Mouse (Mus musculus): ENCODE results near the gene Ywhaq. TPM values are rescaled to one million over a fixed set of nuclear protein-coding genes. Genes with fewer than 3 reads are reported as not detected.

The Ywhaq gene
- 141 and 146 TPM in 2 replicates for polyA plus RNA-seq (2012; ENCODE audit: insufficient read depth, insufficient read length, missing spikeins)

DNA sequence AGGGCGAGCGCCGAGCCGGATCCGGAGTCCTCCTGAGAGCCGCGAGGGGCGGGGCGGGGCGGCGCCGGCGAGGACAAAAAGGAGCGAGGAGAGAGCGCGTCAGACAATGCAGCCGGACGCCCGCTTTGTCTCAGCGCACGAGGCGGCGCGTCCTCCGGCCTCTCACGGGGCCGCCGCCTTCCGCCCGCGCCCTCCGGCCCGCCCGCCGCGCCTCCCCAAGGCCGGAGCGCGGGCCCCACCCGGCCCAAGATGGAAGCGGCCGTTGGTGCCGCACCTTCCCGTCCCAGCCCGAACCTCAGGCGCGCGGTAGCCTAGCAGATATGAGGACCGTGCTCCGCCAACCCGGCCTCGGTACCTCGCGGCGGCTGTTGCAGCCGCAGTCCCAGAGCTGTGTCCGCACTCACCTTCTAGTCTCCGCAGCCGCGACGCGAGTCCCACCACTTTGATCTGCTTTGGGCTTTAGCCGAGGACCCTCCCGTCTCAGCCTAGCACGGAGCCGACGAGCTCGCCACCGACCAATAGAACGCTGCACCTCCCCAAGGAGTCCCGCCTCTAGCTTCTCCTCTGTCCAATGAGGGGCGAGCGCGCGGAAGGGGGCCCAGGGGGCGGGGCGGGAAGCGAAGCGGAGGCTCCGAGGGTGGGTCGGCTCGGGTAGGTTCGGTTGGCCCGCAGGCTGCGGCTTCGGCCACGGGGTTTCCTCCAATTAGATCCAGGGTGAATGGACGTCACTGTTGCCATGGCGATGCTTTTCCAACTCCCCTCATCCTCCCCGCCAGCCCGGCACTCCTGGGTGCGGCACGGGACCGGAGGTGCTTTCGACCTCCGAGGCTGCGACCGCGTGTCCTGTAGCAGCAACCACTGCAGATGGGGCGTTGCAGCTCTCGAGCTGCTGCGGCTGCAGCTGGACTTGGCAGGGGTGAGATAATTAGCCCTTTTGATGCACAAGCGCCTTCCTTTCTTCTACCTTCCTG lies at the start of gene Ywhaq:
TSS of gene Ywhaq (minus strand) at position 538 of the 971 bp plus-strand sequence.
- H3K4me3 ChIP-seq (ENCODE audit: insufficient read depth, low read length), result peak within 1 kb of the TSS; percentile 78
- peaks cover 17% of the 10 kb centered on the region for H3K4me1 ChIP-seq (ENCODE audit: control insufficient read depth, insufficient read depth, low read length)
- TF ChIP-seq POLR2A (IDR thresholded peaks at IDR 0.05; ENCODE audit: borderline replicate concordance, low read depth, low read length) (no peak), CTCF (IDR thresholded peaks at IDR 0.05; ENCODE audit: low read depth, low read length) (no peak)
- peak within 1 kb of the TSS; percentile 88 for H3K27ac ChIP-seq (ENCODE audit: insufficient read depth, low read depth, low read length)

DNA sequence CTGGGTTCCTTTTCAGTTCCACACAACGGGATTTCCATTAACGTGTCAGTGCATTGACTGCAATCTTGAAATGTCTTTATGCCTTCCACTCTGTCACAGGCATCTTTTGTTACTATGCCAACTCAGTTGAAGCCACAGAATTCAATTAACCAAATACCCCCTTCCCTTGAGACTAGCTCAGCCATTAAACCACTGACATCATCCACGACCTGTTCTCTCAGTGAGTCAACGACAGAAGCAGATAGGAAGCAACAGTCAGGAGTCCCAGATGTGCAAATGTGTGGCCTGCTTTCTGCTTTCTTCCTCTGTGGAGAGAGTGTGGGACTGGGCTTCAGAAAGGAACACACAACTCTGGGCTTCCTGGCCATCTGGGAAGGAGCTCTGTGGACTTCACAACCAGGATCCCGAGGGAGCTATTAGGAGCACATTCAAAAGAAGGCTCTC lies 46.0 kb upstream of the Ywhaq start:
- H3K27ac ChIP-seq (ENCODE audit: insufficient read depth, low read depth, low read length), result no peak overlapping the region
- H3K4me3 ChIP-seq (ENCODE audit: insufficient read depth, low read length), result no peak overlapping the region
- TF ChIP-seq CTCF (IDR thresholded peaks at IDR 0.05; ENCODE audit: low read depth, low read length) (no peak), POLR2A (IDR thresholded peaks at IDR 0.05; ENCODE audit: borderline replicate concordance, low read depth, low read length) (no peak)
- peaks cover 5% of the 10 kb centered on the region; the same call in 1 of the 2 replicates for H3K4me1 ChIP-seq (ENCODE audit: control insufficient read depth, insufficient read depth, low read length)

DNA sequence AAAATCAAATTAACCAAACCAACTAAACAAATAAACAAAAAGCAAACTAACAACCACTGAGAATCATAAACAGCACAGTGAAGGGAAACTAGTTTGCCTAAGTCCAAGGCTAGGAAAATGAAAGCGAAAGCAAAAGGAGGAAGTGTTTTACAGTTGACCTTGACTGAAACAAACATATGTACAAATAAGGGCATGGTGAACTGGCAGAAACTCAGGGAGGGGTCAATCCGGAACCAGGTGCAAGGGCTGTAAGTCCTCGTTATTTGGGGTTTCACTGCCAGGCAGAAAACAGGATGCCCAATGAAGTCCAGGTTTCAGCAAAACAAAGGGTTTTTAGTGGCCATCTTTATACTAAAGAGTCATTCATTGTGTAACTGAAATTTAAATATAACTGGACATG lies 45.2 kb upstream of the Ywhaq start:
- H3K4me1 ChIP-seq (ENCODE audit: control insufficient read depth, insufficient read depth, low read length), result peaks cover 5% of the 10 kb centered on the region; the same call in 1 of the 2 replicates
- H3K27ac ChIP-seq (ENCODE audit: insufficient read depth, low read depth, low read length), result no peak overlapping the region
- TF ChIP-seq POLR2A (IDR thresholded peaks at IDR 0.05; ENCODE audit: borderline replicate concordance, low read depth, low read length) (no peak), CTCF (IDR thresholded peaks at IDR 0.05; ENCODE audit: low read depth, low read length) (no peak)
- H3K4me3 ChIP-seq (ENCODE audit: insufficient read depth, low read length), result no peak overlapping the region

DNA sequence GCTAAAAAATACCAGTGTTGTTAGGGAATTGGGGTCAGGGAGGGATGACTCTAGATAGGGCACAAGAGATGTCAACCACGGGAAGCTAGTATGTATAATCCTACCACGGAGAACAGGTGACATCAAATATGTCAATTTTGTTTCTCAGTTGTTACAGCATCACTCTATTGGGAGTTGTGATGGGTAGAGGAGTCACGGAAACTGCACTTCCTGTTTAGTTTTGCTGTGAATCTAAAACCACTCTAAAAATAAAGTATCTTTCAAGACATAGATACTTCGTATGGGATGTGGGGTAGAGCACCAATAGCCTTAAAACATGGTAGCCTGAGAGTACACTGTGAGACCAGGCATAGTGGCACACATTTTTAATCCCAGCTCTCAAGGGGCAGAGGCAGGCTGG lies 42.2 kb upstream of the Ywhaq start:
- peaks cover 5% of the 10 kb centered on the region; the same call in 1 of the 2 replicates for H3K4me1 ChIP-seq (ENCODE audit: control insufficient read depth, insufficient read depth, low read length)
- H3K4me3 ChIP-seq (ENCODE audit: insufficient read depth, low read length), result no peak overlapping the region
- no peak overlapping the region for H3K27ac ChIP-seq (ENCODE audit: insufficient read depth, low read depth, low read length)
- TF ChIP-seq CTCF (IDR thresholded peaks at IDR 0.05; ENCODE audit: low read depth, low read length), result no peak
- no peak for TF ChIP-seq POLR2A (IDR thresholded peaks at IDR 0.05; ENCODE audit: borderline replicate concordance, low read depth, low read length)

DNA sequence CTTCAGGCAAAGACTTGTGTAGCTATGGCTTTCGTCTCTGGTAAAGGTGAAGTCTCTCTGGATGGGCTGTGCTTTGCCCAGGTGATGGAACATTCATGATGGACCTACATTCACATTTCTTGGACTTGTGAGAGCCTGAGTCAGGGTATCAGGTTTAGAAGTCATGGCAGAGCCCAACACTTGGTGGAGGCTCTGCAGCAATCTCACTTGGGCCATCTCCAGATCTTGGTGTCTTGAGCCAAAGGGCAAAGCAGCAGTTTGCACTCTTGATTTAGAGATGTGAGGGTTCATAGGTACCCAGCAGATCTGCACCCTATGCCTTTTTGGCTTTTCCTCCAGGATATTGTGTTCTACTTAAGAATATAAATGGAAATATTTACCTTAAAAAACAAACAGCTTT lies 38.6 kb upstream of the Ywhaq start:
- Histone ChIP-seq H3K4me3 (ENCODE audit: insufficient read depth, low read length) (no peak overlapping the region), H3K4me1 (ENCODE audit: control insufficient read depth, insufficient read depth, low read length) (no peaks in the 10 kb centered on the region), H3K27ac (ENCODE audit: insufficient read depth, low read depth, low read length) (no peak overlapping the region)
- TF ChIP-seq CTCF (IDR thresholded peaks at IDR 0.05; ENCODE audit: low read depth, low read length), result no peak
- TF ChIP-seq POLR2A (IDR thresholded peaks at IDR 0.05; ENCODE audit: borderline replicate concordance, low read depth, low read length), result no peak

DNA sequence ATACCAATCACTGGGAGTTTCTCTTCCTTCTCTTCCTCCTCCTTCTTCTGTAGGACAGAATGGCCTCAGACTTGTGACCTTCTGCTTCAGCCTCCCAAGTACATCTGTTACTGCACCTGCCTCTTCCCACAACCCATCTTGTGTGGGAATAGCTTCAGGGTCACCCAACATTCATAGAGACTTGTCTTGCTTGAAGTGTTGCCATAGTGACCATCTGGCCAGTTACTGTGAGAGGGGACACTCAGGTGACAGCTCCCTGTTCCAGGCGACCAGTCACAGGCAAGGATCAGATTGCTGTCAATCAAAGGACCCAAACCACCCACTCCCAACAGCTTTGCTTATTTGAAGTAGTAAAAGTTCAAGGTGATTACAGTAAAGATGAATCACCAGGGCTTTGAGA lies 34.3 kb upstream of the Ywhaq start:
- no peaks in the 10 kb centered on the region for H3K4me1 ChIP-seq (ENCODE audit: control insufficient read depth, insufficient read depth, low read length)
- no peak overlapping the region for H3K27ac ChIP-seq (ENCODE audit: insufficient read depth, low read depth, low read length)
- no peak overlapping the region for H3K4me3 ChIP-seq (ENCODE audit: insufficient read depth, low read length)
- TF ChIP-seq CTCF (IDR thresholded peaks at IDR 0.05; ENCODE audit: low read depth, low read length), result no peak
- no peak for TF ChIP-seq POLR2A (IDR thresholded peaks at IDR 0.05; ENCODE audit: borderline replicate concordance, low read depth, low read length)

DNA sequence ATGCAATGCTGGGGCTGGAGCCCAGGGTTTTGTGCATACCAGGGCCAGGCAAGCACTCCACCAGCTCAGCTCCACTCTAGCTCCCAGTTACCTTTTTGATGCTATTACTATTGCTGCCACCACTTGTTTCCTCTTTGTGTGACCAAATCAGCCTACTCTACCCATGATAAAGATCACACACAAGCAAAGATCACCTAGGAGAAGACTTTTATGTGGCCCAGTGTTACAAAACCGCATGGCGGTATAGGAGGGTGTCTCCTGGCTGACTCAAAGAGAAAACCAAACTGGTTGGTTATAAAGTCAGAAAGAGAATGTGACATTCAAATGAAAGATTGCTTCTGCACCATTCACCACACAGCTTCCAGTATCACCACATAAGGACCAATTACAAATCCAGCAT lies 33.9 kb upstream of the Ywhaq start:
- Histone ChIP-seq H3K27ac (ENCODE audit: insufficient read depth, low read depth, low read length) (no peak overlapping the region), H3K4me1 (ENCODE audit: control insufficient read depth, insufficient read depth, low read length) (no peaks in the 10 kb centered on the region), H3K4me3 (ENCODE audit: insufficient read depth, low read length) (no peak overlapping the region)
- TF ChIP-seq POLR2A (IDR thresholded peaks at IDR 0.05; ENCODE audit: borderline replicate concordance, low read depth, low read length) (no peak), CTCF (IDR thresholded peaks at IDR 0.05; ENCODE audit: low read depth, low read length) (no peak)

DNA sequence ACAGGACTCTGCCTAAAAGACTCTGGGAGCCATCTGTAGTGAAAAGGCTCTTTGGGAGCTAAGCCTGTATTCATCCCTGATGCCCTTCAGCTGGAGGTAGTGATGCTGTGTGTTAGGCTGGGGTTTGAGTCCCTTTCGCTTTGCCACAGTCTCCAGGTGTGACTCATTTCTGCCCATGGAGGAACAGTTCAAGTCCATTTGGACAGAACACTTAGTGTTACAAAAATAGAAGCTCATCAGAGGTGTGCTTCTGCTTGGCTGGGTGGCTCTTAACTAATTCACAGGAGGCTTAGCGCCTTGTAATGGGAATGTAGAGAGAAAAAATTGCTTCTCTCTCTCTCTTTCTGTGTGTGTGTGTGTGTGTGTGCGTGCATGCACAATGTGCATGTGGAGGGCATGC lies 26.3 kb upstream of the Ywhaq start:
- H3K4me3 ChIP-seq (ENCODE audit: insufficient read depth, low read length), result no peak overlapping the region
- no peaks in the 10 kb centered on the region for H3K4me1 ChIP-seq (ENCODE audit: control insufficient read depth, insufficient read depth, low read length)
- no peak for TF ChIP-seq POLR2A (IDR thresholded peaks at IDR 0.05; ENCODE audit: borderline replicate concordance, low read depth, low read length)
- TF ChIP-seq CTCF (IDR thresholded peaks at IDR 0.05; ENCODE audit: low read depth, low read length), result no peak
- no peak overlapping the region for H3K27ac ChIP-seq (ENCODE audit: insufficient read depth, low read depth, low read length)

DNA sequence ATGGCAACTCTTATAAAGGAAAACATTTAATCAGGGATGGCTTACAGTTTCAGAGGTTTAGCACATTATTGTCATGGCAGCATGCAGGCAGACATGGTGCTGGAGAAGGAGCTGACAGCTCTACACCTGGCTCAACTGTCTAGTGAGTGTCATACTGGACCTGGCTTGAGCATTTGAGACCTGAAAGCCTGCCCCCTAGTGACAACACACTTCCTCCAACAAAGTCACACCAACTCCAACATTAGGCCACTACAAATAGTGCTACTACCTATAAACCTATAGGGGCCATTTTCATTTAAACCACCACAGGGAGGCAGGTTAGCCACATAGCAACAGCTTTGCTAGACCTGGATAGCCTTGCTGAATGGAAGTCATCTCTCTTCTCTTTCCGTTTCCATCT lies 24.4 kb upstream of the Ywhaq start:
- H3K27ac ChIP-seq (ENCODE audit: insufficient read depth, low read depth, low read length), result no peak overlapping the region
- H3K4me3 ChIP-seq (ENCODE audit: insufficient read depth, low read length), result no peak overlapping the region
- TF ChIP-seq POLR2A (IDR thresholded peaks at IDR 0.05; ENCODE audit: borderline replicate concordance, low read depth, low read length), result no peak
- no peak for TF ChIP-seq CTCF (IDR thresholded peaks at IDR 0.05; ENCODE audit: low read depth, low read length)
- H3K4me1 ChIP-seq (ENCODE audit: control insufficient read depth, insufficient read depth, low read length), result no peaks in the 10 kb centered on the region

DNA sequence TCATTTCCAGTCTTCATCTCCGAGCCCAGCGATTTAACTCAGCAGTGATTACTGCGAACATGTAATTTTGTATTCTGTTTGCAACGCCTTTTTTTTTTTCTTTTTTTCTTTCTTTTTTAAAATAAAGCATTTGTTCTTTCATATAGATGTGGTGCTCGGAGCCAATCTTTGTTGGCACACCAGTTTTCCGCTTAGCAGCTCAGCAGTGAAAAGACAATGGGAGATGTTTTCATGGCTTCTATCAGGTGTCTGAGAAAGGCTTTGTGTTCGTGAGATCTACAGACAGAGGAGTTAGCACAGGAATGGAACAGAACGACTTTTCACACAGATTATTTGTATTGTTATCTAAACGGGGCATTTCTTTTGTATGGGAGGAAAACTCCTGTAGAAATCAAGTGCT lies 22.0 kb upstream of the Ywhaq start:
- Histone ChIP-seq H3K4me3 (ENCODE audit: insufficient read depth, low read length) (no peak overlapping the region), H3K27ac (ENCODE audit: insufficient read depth, low read depth, low read length) (no peak overlapping the region), H3K4me1 (ENCODE audit: control insufficient read depth, insufficient read depth, low read length) (no peaks in the 10 kb centered on the region)
- no peak for TF ChIP-seq CTCF (IDR thresholded peaks at IDR 0.05; ENCODE audit: low read depth, low read length)
- no peak for TF ChIP-seq POLR2A (IDR thresholded peaks at IDR 0.05; ENCODE audit: borderline replicate concordance, low read depth, low read length)
